Mouse (Mus musculus) liver, postnatal 0 days (tissue): Measurements from ENCODE around the gene Rbfox3. TPM values are rescaled to one million over a fixed set of nuclear protein-coding genes. Genes with fewer than 3 reads are reported as not detected.
A peak's percentile ranks its signal among the peaks of the same experiment; 100 is the strongest.

Source experiments
- ATAC-seq: fragments of 200-750 bp; cut with Nextera tagmentation; 2 replicates; pipeline ENCODE4 v1.8.0; 2017; ENCODE audit warnings: mild to moderate bottlenecking, moderate library complexity
- DNase-seq: peaks from one replicate; pipeline ENCODE4 v3.0.0-alpha.2; 2016
- H3K27ac ChIP-seq: fragments of 300-500 bp; sonication (generic); 2 replicates; pipeline ENCODE4 v1.5.1; 2014; ENCODE audit warnings: antibody characterized with exemption, moderate library complexity, mild to moderate bottlenecking, low read depth
- H3K27me3 ChIP-seq: fragments of 300-500 bp; sonication (generic); 2 replicates; pipeline ENCODE4 v1.6.1; 2014; ENCODE audit warnings: low read length, control low read depth, mixed read lengths; ENCODE audit not compliant: insufficient read depth
- H3K36me3 ChIP-seq: fragments of 300-500 bp; sonication (generic); replicated peaks from 2 replicates; pipeline ENCODE4 v1.6.1; 2014; ENCODE audit warnings: mild to moderate bottlenecking, control low read depth, low read length, moderate library complexity, mixed read lengths; ENCODE audit not compliant: insufficient read depth
- H3K4me1 ChIP-seq: fragments of 300-500 bp; sonication (generic); 2 replicates; pipeline ENCODE4 v1.6.1; 2014; ENCODE audit warnings: antibody characterized with exemption, mild to moderate bottlenecking, control low read depth; ENCODE audit not compliant: insufficient read depth
- H3K4me2 ChIP-seq: fragments of 300-500 bp; sonication (generic); 2 replicates; pipeline ENCODE4 v1.6.1; 2014; ENCODE audit warnings: low read depth, mild to moderate bottlenecking, low read length, moderate library complexity, mixed read lengths
- H3K4me3 ChIP-seq: fragments of 300-500 bp; sonication (generic); 2 replicates; pipeline ENCODE4 v1.5.1; 2014; ENCODE audit warnings: low read depth, low read length
- H3K9ac ChIP-seq: fragments of 300-500 bp; sonication (generic); replicated peaks from 2 replicates; pipeline ENCODE4 v1.6.1; 2014; ENCODE audit warnings: mild to moderate bottlenecking, moderate library complexity
- H3K9me3 ChIP-seq: fragments of 300-500 bp; sonication (generic); 2 replicates; pipeline ENCODE4 v1.6.1; 2016; ENCODE audit warnings: mild to moderate bottlenecking, control low read depth, low read length, mixed read lengths
- CTCF ChIP-seq: sonication (generic); IDR thresholded peaks from 2 replicates; pipeline ENCODE4 v1.5.1; 2016; ENCODE audit warnings: antibody characterized with exemption, low read depth
- EP300 ChIP-seq: IDR thresholded peaks from 2 replicates; pipeline ENCODE4 v1.6.1; 2016; ENCODE audit warnings: antibody characterized with exemption, low read depth, mild to moderate bottlenecking
- whole genome bisulfite sequencing: fragments of 180-500 bp; shearing (Covaris S2); extraction: QIAGEN DNeasy Blood & Tissue Kit; methylation state at CpG from one replicate; pipeline ENCODE4 v1.1.7; 2014; ENCODE audit not compliant: insufficient replicate concordance; 5-methylcytosine and 5-hydroxymethylcytosine counted together
- polyA plus RNA-seq: library from polyadenylated mRNA; unstranded; fragments of >200 nt; fragmentation: Nextera tagmentation; extraction: Ambion mirVana; gene quantifications from 2 replicates; pipeline ENCODE4 v1.2.1, GENCODE M21; 2015

Gene Rbfox3
- polyA plus RNA-seq, 1 experiment from 2014 or later: 0.73 TPM

- Histone ChIP-seq H3K27me3 (0 out of 2 replicates have a peak, but pooled peaks cover 4% of the 10 kb centered on the region), H3K9ac (no peak overlapping the region), H3K27ac (no peak overlapping the region), H3K4me3 (no peak overlapping the region), H3K9me3 (no peaks in the 10 kb centered on the region), H3K36me3 (no peaks in the 10 kb centered on the region), H3K4me2 (no peak overlapping the region), H3K4me1 (no peaks in the 10 kb centered on the region)
- ATAC-seq (no peak), DNase-seq (no peak)
- TF ChIP-seq EP300: no peak
- no peak for TF ChIP-seq CTCF
- WGBS: 65% methylated on average over 4 of the region's 4 CpGs
These were observed 174.4 kb downstream of the Rbfox3 start for GRCm38 (mm10) chr11:118736993-118737392.

GRCm38 (mm10) chr11:118731655-118732054 is 179.7 kb downstream of the Rbfox3 start:
- H3K4me1 ChIP-seq: peaks cover 10% of the 10 kb centered on the region
- H3K27ac ChIP-seq: no peak overlapping the region
- no peak overlapping the region for H3K4me3 ChIP-seq
- H3K9ac ChIP-seq: no peak overlapping the region
- ATAC-seq (no peak), DNase-seq (no peak)
- TF ChIP-seq CTCF (no peak), EP300 (no peak)
- WGBS: 74% methylated on average over 5 of the region's 5 CpGs
- 0 out of 2 replicates have a peak, but pooled peaks cover 3% of the 10 kb centered on the region for H3K9me3 ChIP-seq
- no peaks in the 10 kb centered on the region for H3K36me3 ChIP-seq
- H3K4me2 ChIP-seq: no peak overlapping the region
- no peaks in the 10 kb centered on the region for H3K27me3 ChIP-seq

GRCm38 (mm10) chr11:118729373-118729772 is 182.0 kb downstream of the Rbfox3 start:
- Histone ChIP-seq H3K9me3 (0 out of 2 replicates have a peak, but pooled peaks cover 3% of the 10 kb centered on the region), H3K9ac (no peak overlapping the region), H3K4me1 (peaks cover 10% of the 10 kb centered on the region), H3K27ac (no peak overlapping the region), H3K27me3 (no peaks in the 10 kb centered on the region), H3K4me3 (no peak overlapping the region), H3K4me2 (no peak overlapping the region), H3K36me3 (no peaks in the 10 kb centered on the region)
- no peak for TF ChIP-seq EP300
- TF ChIP-seq CTCF: no peak
- DNase-seq: no peak
- 46% methylated on average over 8 of the region's 8 CpGs for WGBS
- ATAC-seq: no peak

DNA sequence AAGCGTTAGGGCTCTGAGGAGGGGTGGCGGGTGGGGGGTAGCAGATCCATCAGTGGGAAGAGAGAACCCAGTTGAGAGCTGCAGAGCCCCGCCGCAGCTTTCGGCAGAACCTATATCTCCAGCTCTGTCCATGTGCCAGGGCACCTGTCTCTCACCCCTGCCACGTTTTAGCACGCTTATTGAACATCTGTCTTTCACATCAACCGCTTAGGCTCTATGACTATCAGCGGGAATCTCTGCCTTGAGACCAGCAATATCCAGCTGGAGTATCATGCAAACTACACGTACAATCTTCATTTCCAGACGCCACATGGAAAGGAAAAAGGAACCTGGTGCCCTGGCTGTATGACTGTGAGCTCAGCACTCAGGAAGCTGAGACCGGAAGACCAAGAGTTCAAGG is 182.6 kb downstream of the Rbfox3 start:
- H3K27ac ChIP-seq: peak overlapping the region; percentile 29; the same call in 1 of the 2 replicates
- TF ChIP-seq CTCF (no peak), EP300 (no peak)
- no peak for ATAC-seq
- no peak overlapping the region for H3K4me2 ChIP-seq
- H3K36me3 ChIP-seq: no peaks in the 10 kb centered on the region
- H3K4me3 ChIP-seq: no peak overlapping the region
- WGBS: 61% methylated on average over 12 of the region's 12 CpGs
- no peak for DNase-seq
- H3K9me3 ChIP-seq: 0 out of 2 replicates have a peak, but pooled peaks cover 3% of the 10 kb centered on the region
- no peak overlapping the region for H3K9ac ChIP-seq
- peaks cover 15% of the 10 kb centered on the region for H3K4me1 ChIP-seq
- no peaks in the 10 kb centered on the region for H3K27me3 ChIP-seq

- WGBS: 29% methylated on average over 8 of the region's 8 CpGs
- no peak overlapping the region for H3K4me2 ChIP-seq
- no peak overlapping the region for H3K9ac ChIP-seq
- peaks cover 19% of the 10 kb centered on the region for H3K4me1 ChIP-seq
- H3K27me3 ChIP-seq: no peaks in the 10 kb centered on the region
- H3K27ac ChIP-seq: peak overlapping the region; percentile 68
- 0 out of 2 replicates have a peak, but pooled peaks cover 3% of the 10 kb centered on the region for H3K9me3 ChIP-seq
- ATAC-seq (no peak), DNase-seq (no peak)
- peak; percentile 66; the same call in 1 of the 2 replicates for TF ChIP-seq EP300
- no peak for TF ChIP-seq CTCF
- no peaks in the 10 kb centered on the region for H3K36me3 ChIP-seq
- no peak overlapping the region for H3K4me3 ChIP-seq
These were observed 183.3 kb downstream of the Rbfox3 start for GRCm38 (mm10) chr11:118728083-118728551.

- 70% methylated on average over 8 of the region's 8 CpGs for WGBS
- TF ChIP-seq EP300: no peak
- no peak for TF ChIP-seq CTCF
- peaks cover 27% of the 10 kb centered on the region for H3K4me1 ChIP-seq
- H3K4me2 ChIP-seq: no peak overlapping the region
- no peak overlapping the region for H3K9ac ChIP-seq
- DNase-seq (no peak), ATAC-seq (no peak)
- H3K4me3 ChIP-seq: no peak overlapping the region
- no peaks in the 10 kb centered on the region for H3K36me3 ChIP-seq
- H3K27ac ChIP-seq: no peak overlapping the region
- H3K27me3 ChIP-seq: no peaks in the 10 kb centered on the region
- 0 out of 2 replicates have a peak, but pooled peaks cover 3% of the 10 kb centered on the region for H3K9me3 ChIP-seq
These were observed 185.0 kb downstream of the Rbfox3 start for GRCm38 (mm10) chr11:118726430-118726829.

DNA sequence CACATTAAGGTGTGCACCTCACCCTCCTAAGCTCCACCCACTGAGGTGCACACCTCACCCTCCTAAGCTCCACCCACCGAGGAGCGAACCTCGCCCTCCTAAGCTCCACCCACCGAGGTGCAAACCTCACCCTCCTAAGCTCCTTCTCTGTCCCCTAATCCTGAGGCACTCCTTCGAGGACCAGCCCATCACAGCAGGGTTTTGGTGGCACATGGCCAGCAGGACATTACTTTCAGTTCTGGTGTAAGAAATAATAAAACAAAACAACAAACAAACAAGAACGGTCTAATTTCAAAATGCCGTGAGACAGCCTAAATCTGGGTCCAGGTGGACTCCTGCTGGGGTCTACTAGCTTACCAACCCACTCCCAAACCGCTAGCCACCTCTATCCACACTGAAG is 187.0 kb downstream of the Rbfox3 start:
- Histone ChIP-seq H3K27me3 (no peaks in the 10 kb centered on the region), H3K4me2 (no peak overlapping the region), H3K4me3 (no peak overlapping the region), H3K36me3 (no peaks in the 10 kb centered on the region), H3K9ac (no peak overlapping the region), H3K9me3 (no peaks in the 10 kb centered on the region), H3K4me1 (peaks cover 27% of the 10 kb centered on the region), H3K27ac (peak overlapping the region; percentile 7)
- WGBS: 55% methylated on average over 8 of the region's 8 CpGs
- ATAC-seq (peak; percentile 33), DNase-seq (peak; percentile 28)
- TF ChIP-seq EP300: no peak
- TF ChIP-seq CTCF: no peak
